Mouse (Mus musculus) olfactory bulb, adult 2 months (tissue): Measurements from ENCODE around the gene Tmsb4x.

Source experiments
- CTCF ChIP-seq: fragments of 200-500 bp; IDR thresholded peaks from 2 replicates; pipeline ENCODE4 v1.5.1; 2012; ENCODE audit warnings: low read depth, mild to moderate bottlenecking, low read length, moderate library complexity; ENCODE audit not compliant: insufficient read depth
- POLR2A ChIP-seq: fragments of 200-500 bp; IDR thresholded peaks from 2 replicates; pipeline ENCODE4 v1.6.1; 2012; ENCODE audit warnings: mild to moderate bottlenecking, low read depth, low read length, moderate library complexity; ENCODE audit not compliant: insufficient read depth

DNA sequence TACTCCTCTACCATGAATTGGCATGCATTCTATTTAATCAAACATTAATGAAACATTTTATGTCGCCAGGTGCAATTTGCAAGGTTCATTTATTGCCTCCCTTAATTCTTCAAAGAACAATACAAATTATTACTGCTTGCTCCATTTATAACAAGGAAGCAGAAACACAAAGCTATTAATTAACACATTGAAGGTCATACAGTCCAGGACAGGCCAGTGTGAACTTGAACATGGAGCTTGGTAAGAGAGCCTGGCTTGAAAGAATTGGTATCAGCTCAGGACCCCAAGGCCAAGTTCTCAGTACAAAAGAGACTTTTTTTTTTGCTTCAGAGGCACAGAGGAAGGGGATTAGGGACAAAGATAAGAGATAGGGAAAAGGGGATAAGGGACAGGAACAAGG lies 43.1 kb downstream of the Tmsb4x start:
- TF ChIP-seq CTCF (no peak), POLR2A (no peak)
